Mouse (Mus musculus): Measurements from ENCODE around the gene Cth. TPM values are rescaled to one million over a fixed set of nuclear protein-coding genes. Genes with fewer than 3 reads are reported as not detected.

Cth gene
- polyA plus RNA-seq, 1 experiment from 2014 or later, result 23.5 TPM

- H3K9me3 ChIP-seq (replicated peaks), result no peaks in the 10 kb centered on the region
- H3K4me3 ChIP-seq, result no peak overlapping the region
- H3K27me3 ChIP-seq (replicated peaks), result no peaks in the 10 kb centered on the region
- peaks cover 8% of the 10 kb centered on the region; the same call in 1 of the 2 replicates for H3K36me3 ChIP-seq
- H3K9ac ChIP-seq, result no peak overlapping the region
- no peak; the same call in 1 of the 2 replicates for ATAC-seq
- 70% methylated on average over 5 of the region's 5 CpGs for WGBS (ENCODE audit: insufficient replicate concordance)
- no peak overlapping the region for H3K4me2 ChIP-seq
- no peaks in the 10 kb centered on the region for H3K4me1 ChIP-seq
- no peak overlapping the region for H3K27ac ChIP-seq
Measured at GRCm38 (mm10) chr3:157901721-157902120, 23.2 kb downstream of the Cth start.

GRCm38 (mm10) chr3:157899986-157900385 is 24.9 kb downstream of the Cth start:
- no peak overlapping the region for H3K4me2 ChIP-seq
- no peak for ATAC-seq
- 69% methylated on average over 1 of the region's 1 CpGs for WGBS (ENCODE audit: insufficient replicate concordance)
- no peaks in the 10 kb centered on the region for H3K27me3 ChIP-seq (replicated peaks)
- H3K4me1 ChIP-seq, result no peaks in the 10 kb centered on the region
- H3K36me3 ChIP-seq, result 0 out of 2 replicates have a peak, but pooled peaks cover 7% of the 10 kb centered on the region
- no peak overlapping the region for H3K4me3 ChIP-seq
- no peaks in the 10 kb centered on the region for H3K9me3 ChIP-seq (replicated peaks)
- H3K27ac ChIP-seq, result no peak overlapping the region
- H3K9ac ChIP-seq, result no peak overlapping the region

DNA sequence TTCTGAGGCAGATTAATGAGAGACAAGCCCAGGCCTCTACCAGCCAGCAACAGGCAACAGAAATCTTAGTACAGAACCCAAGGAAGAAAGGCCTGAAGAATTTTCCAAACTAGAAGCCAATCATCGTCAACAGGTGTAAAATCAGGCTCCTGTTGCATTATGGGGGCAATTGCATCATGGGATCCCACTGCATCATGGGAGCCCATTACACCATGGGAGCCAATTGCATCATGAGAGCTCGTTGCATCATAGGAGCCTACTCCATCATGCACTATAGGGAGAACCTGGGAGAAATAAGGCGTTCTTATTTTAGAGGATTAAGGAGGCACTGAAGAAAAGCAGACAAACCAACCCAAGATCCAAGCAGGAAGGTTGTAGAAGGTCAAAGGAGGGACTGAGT is 27.2 kb downstream of the Cth start:
- WGBS (ENCODE audit: insufficient replicate concordance), result 70% methylated on average over 3 of the region's 3 CpGs

DNA sequence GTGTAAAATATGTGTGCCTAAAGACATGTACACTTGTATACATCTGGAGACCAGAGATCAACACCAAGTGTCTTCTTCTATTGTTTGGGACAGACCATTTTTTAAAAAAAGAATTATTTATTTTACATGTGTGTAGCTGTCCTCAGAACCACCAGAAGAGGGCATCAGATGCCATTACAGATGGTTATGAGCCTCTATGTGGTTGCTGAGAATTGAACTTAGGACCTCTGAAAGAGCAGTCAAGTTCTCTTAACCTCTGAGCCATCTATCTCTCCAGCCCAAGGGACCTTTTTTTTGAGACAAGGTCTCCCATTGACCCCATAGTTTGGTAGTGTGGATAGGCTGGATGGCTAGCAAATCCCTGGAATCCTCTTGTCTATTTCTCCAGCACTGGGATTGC is 33.1 kb downstream of the Cth start:
- no peak overlapping the region for H3K4me2 ChIP-seq
- H3K27me3 ChIP-seq (replicated peaks), result no peaks in the 10 kb centered on the region
- H3K4me1 ChIP-seq, result no peaks in the 10 kb centered on the region
- no peak for ATAC-seq
- H3K27ac ChIP-seq, result no peak overlapping the region
- no peak overlapping the region for H3K4me3 ChIP-seq
- H3K9ac ChIP-seq, result no peak overlapping the region
- no peaks in the 10 kb centered on the region for H3K36me3 ChIP-seq
- no peaks in the 10 kb centered on the region for H3K9me3 ChIP-seq (replicated peaks)

More for the DNA sequence above, 27.2 kb downstream of the Cth start:
- Histone ChIP-seq H3K4me3 (no peak overlapping the region), H3K4me1 (no peaks in the 10 kb centered on the region), H3K9me3 (replicated peaks) (no peaks in the 10 kb centered on the region), H3K36me3 (0 out of 2 replicates have a peak, but pooled peaks cover 3% of the 10 kb centered on the region), H3K27ac (no peak overlapping the region), H3K4me2 (no peak overlapping the region), H3K9ac (no peak overlapping the region), H3K27me3 (replicated peaks) (no peaks in the 10 kb centered on the region)
- no peak for ATAC-seq

DNA sequence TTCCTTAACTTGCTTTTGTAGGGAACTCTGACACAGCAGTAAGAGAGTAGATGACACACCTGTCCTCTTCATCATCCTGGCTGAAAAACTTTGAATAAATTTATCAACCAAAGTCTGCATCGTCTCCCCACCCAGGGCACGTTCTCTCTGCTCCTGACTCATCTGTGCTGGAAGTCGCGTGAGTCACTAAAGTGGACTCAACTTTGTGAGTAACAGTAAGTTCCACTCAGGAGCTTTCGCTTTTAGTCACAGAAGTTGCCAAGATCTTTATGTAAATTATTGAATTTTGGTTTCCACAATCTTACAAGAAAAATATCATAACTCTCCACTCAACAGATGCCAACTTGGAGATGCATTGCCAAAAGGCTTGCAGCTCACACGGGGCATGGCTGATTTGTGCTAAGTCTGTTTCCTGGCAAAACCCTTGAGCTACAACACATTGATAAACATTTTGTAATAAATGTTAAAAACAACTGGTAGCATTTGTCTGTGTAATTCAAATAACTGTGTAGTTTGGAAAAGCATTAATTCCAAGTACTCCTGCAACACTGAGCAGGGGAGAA is 40.7 kb downstream of the Cth start:
- no peaks in the 10 kb centered on the region for H3K27me3 ChIP-seq (replicated peaks)
- 73% methylated on average over 6 of the region's 6 CpGs for WGBS (ENCODE audit: insufficient replicate concordance)
- no peak overlapping the region for H3K9ac ChIP-seq
- H3K36me3 ChIP-seq, result no peaks in the 10 kb centered on the region
- H3K9me3 ChIP-seq (replicated peaks), result no peaks in the 10 kb centered on the region
- H3K4me3 ChIP-seq, result no peak overlapping the region
- H3K4me2 ChIP-seq, result no peak overlapping the region
- H3K4me1 ChIP-seq, result no peaks in the 10 kb centered on the region
- no peak for ATAC-seq
- H3K27ac ChIP-seq, result no peak overlapping the region

DNA sequence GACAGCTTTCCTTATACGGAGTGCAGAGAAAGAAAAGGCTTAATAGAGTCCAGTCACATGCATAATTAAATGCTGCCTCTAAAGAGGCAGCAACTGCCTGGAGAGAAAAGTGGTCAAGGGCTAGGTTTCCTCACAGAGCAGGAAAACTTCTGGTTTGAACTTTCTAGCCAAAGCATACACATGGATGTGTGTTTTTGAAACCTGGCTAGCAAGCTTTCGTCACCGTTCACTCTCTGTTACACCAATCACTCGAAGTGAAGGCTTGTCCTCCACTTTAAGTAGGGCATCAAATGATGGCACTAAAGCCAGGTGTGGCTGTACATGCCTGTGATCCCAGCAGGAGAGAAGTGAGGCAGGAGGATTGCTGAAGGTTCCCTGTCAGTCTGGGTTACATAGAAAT is 41.8 kb downstream of the Cth start:
- no peaks in the 10 kb centered on the region for H3K27me3 ChIP-seq (replicated peaks)
- H3K9ac ChIP-seq, result no peak overlapping the region
- H3K4me2 ChIP-seq, result no peak overlapping the region
- no peak overlapping the region for H3K27ac ChIP-seq
- no peaks in the 10 kb centered on the region for H3K4me1 ChIP-seq
- WGBS (ENCODE audit: insufficient replicate concordance), result 62% methylated on average over 4 of the region's 4 CpGs
- H3K4me3 ChIP-seq, result no peak overlapping the region
- H3K36me3 ChIP-seq, result no peaks in the 10 kb centered on the region
- no peaks in the 10 kb centered on the region for H3K9me3 ChIP-seq (replicated peaks)
- ATAC-seq, result no peak

DNA sequence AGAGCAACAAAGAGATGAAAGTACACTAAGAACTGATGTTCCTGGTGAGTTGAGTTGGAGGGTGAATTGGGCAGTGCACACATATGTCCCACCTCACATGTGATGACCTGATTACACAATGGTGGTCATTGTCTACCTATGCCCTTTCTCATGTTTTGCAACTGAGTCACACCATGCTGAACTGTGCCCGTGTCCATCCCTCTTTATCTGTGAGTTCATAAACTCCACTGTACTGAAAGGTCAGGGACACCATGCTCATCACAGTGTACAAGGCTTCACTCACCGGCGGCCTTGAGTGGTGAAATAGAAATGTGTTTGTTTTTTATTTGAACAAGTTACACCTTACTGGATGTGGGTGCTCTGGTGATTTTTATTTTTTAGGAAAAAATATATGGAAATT is 42.9 kb downstream of the Cth start:
- WGBS (ENCODE audit: insufficient replicate concordance), result 73% methylated on average over 3 of the region's 3 CpGs
- H3K4me3 ChIP-seq, result no peak overlapping the region
- no peaks in the 10 kb centered on the region for H3K27me3 ChIP-seq (replicated peaks)
- no peak overlapping the region for H3K4me2 ChIP-seq
- H3K9me3 ChIP-seq (replicated peaks), result no peaks in the 10 kb centered on the region
- no peak overlapping the region for H3K27ac ChIP-seq
- ATAC-seq, result no peak
- no peaks in the 10 kb centered on the region for H3K4me1 ChIP-seq
- H3K36me3 ChIP-seq, result no peaks in the 10 kb centered on the region
- H3K9ac ChIP-seq, result no peak overlapping the region

DNA sequence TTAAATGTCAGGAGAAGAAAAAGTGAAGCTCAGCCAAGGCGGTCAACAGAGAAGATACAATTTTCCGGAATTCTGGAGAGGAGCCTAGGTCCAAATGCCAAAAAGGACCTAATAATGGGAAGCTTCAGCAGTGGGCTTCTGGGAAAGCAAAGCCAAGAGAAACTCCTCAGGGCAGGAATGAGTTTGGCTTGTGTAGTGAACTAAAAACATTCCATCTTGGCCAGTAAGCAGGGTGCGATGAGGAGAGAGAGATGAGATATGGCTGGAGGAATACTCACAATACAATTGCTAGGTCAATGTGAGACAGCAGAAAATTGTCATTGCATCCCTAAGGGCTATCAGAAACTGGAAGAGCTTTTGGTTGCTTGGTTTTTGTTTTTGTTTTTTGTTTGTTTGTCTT is 43.9 kb downstream of the Cth start:
- WGBS (ENCODE audit: insufficient replicate concordance), result 76% methylated on average over 3 of the region's 3 CpGs
- Histone ChIP-seq H3K4me1 (no peaks in the 10 kb centered on the region), H3K9ac (no peak overlapping the region), H3K27me3 (replicated peaks) (no peaks in the 10 kb centered on the region), H3K27ac (no peak overlapping the region), H3K9me3 (replicated peaks) (no peaks in the 10 kb centered on the region), H3K4me3 (no peak overlapping the region), H3K4me2 (no peak overlapping the region), H3K36me3 (no peaks in the 10 kb centered on the region)
- ATAC-seq, result no peak

DNA sequence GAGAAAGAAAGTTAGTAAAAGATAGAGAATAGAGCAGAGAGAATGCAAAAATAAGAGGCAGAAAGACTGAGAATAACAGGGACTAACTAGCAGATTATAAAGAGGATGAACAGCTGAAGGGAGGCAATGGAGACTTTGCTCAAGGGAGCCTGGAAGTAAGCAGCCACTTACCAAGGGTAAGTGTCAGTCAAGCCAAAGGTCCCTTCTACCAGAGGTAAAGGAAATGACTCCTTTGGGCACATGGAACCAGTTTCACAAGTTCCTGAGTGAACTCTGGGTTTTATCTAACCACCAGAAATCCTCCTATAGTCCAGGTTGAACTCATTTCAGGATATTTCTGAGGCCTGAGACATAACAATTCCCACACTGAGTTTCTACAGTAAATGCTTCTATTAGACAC is 47.0 kb downstream of the Cth start:
- no peak overlapping the region for H3K4me2 ChIP-seq
- no peak for ATAC-seq
- H3K9me3 ChIP-seq (replicated peaks), result no peaks in the 10 kb centered on the region
- no peak overlapping the region for H3K4me3 ChIP-seq
- no peak overlapping the region for H3K9ac ChIP-seq
- H3K27ac ChIP-seq, result no peak overlapping the region
- H3K36me3 ChIP-seq, result no peaks in the 10 kb centered on the region
- H3K27me3 ChIP-seq (replicated peaks), result no peaks in the 10 kb centered on the region
- no peaks in the 10 kb centered on the region for H3K4me1 ChIP-seq

DNA sequence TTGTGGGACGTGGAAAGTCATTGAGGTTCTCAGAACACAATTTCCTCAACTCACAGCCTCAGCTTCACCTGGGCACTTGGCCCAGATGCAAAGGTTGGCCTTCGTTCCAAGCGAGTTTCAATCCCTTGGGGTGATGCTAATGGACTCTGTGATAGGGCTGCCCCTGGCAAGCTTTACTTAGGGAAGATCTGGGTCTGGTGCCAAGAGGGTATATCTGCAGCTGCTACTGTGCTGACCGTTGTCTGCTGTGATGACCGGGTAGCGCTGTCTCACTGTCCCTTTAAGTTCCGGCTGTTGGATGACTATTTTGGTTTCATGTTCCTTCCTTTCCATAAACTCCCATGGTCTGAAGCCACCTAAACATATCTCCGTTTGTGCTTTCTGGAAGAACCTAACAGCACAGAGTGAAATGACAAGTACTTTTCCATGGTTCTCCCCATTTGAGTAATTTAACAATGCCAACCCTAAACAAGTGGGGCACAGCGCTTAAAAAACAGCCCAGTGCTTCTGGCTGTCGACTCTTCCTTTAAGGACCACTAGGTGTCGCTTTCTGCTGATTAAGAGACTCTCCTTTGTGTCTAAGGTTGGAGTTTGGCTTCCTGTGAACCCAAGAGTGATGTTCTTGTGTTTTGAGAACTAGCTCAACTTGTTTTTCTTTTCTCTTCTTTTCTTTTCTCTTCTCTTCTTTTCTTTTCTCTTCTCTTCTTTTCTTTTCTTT is 48.3 kb downstream of the Cth start:
- H3K9ac ChIP-seq, result no peak overlapping the region
- H3K4me1 ChIP-seq, result no peaks in the 10 kb centered on the region
- no peak for ATAC-seq
- 40% methylated on average over 11 of the region's 11 CpGs for WGBS (ENCODE audit: insufficient replicate concordance)
- no peak overlapping the region for H3K4me3 ChIP-seq
- H3K9me3 ChIP-seq (replicated peaks), result no peaks in the 10 kb centered on the region
- no peak overlapping the region for H3K4me2 ChIP-seq
- H3K36me3 ChIP-seq, result no peaks in the 10 kb centered on the region
- no peaks in the 10 kb centered on the region for H3K27me3 ChIP-seq (replicated peaks)
- H3K27ac ChIP-seq, result no peak overlapping the region

GRCm38 (mm10) chr3:157872897-157873296 is 52.0 kb downstream of the Cth start:
- Histone ChIP-seq H3K27me3 (replicated peaks) (no peaks in the 10 kb centered on the region), H3K4me3 (no peak overlapping the region), H3K4me2 (no peak overlapping the region), H3K9me3 (replicated peaks) (no peaks in the 10 kb centered on the region), H3K36me3 (no peaks in the 10 kb centered on the region), H3K4me1 (no peaks in the 10 kb centered on the region), H3K27ac (no peak overlapping the region), H3K9ac (no peak overlapping the region)
- 41% methylated on average over 4 of the region's 4 CpGs for WGBS (ENCODE audit: insufficient replicate concordance)
- ATAC-seq, result no peak

- ATAC-seq, result no peak
- Histone ChIP-seq H3K4me3 (no peak overlapping the region), H3K4me1 (no peaks in the 10 kb centered on the region), H3K36me3 (no peaks in the 10 kb centered on the region), H3K27ac (no peak overlapping the region), H3K4me2 (no peak overlapping the region), H3K9ac (no peak overlapping the region), H3K9me3 (replicated peaks) (no peaks in the 10 kb centered on the region), H3K27me3 (replicated peaks) (no peaks in the 10 kb centered on the region)
- 75% methylated on average over 2 of the region's 2 CpGs for WGBS (ENCODE audit: insufficient replicate concordance)
Measured at GRCm38 (mm10) chr3:157867836-157868235, 57.0 kb downstream of the Cth start.

- no peak overlapping the region for H3K4me3 ChIP-seq
- no peaks in the 10 kb centered on the region for H3K27me3 ChIP-seq (replicated peaks)
- no peaks in the 10 kb centered on the region for H3K4me1 ChIP-seq
- H3K27ac ChIP-seq, result no peak overlapping the region
- no peak for ATAC-seq
- no peak overlapping the region for H3K9ac ChIP-seq
- no peaks in the 10 kb centered on the region for H3K9me3 ChIP-seq (replicated peaks)
- H3K4me2 ChIP-seq, result no peak overlapping the region
- 51% methylated on average over 4 of the region's 4 CpGs for WGBS (ENCODE audit: insufficient replicate concordance)
- no peaks in the 10 kb centered on the region for H3K36me3 ChIP-seq
Measured at GRCm38 (mm10) chr3:157866251-157866650, 58.6 kb downstream of the Cth start.
